Mouse (Mus musculus) limb, embryonic 13.5 days (tissue): ENCODE results near the gene Prame. TPM values are rescaled to one million over a fixed set of nuclear protein-coding genes. Genes with fewer than 3 reads are reported as not detected.
"Not testable (repeated sequence)": the region's sequence is repeated elsewhere in the genome, so short reads cannot be mapped to it uniquely, and the experiment has no call there.

Experiments
- ATAC-seq: fragments of 200-750 bp; cut with Nextera tagmentation; 2 replicates; pipeline ENCODE4 v1.8.0; 2017; ENCODE audit warnings: low read depth, moderate number of reproducible peaks, moderate TSS enrichment; ENCODE audit not compliant: low FRiP score
- H3K27ac ChIP-seq: fragments of 300-500 bp; sonication (generic); 2 replicates; pipeline ENCODE4 v1.5.1; 2015; ENCODE audit warnings: inconsistent platforms, mild to moderate bottlenecking, moderate library complexity
- H3K27me3 ChIP-seq: fragments of 300-500 bp; sonication (generic); 2 replicates; pipeline ENCODE4 v1.6.1; 2015; ENCODE audit warnings: mild to moderate bottlenecking, inconsistent platforms
- H3K36me3 ChIP-seq: fragments of 300-500 bp; sonication (generic); 2 replicates; pipeline ENCODE4 v1.6.1; 2015; ENCODE audit warnings: inconsistent platforms, mild to moderate bottlenecking, moderate library complexity
- H3K4me1 ChIP-seq: fragments of 300-500 bp; sonication (generic); 2 replicates; pipeline ENCODE4 v1.6.1; 2015; ENCODE audit warnings: inconsistent platforms
- H3K4me2 ChIP-seq: fragments of 300-500 bp; sonication (generic); replicated peaks from 2 replicates; pipeline ENCODE4 v1.6.1; 2015; ENCODE audit warnings: inconsistent platforms, mild to moderate bottlenecking, moderate library complexity
- H3K4me3 ChIP-seq: fragments of 300-500 bp; sonication (generic); 2 replicates; pipeline ENCODE4 v1.5.1; 2015; ENCODE audit warnings: moderate library complexity, mild to moderate bottlenecking, inconsistent platforms
- H3K9ac ChIP-seq: fragments of 300-500 bp; sonication (generic); 2 replicates; pipeline ENCODE4 v1.6.1; 2015; ENCODE audit warnings: mild to moderate bottlenecking, inconsistent platforms
- H3K9me3 ChIP-seq: fragments of 300-500 bp; sonication (generic); 2 replicates; pipeline ENCODE4 v1.6.1; 2016; ENCODE audit warnings: inconsistent platforms
- WGBS: fragments of 180-500 bp; shearing (Covaris S2); methylation state at CpG from one replicate; pipeline ENCODE4 v1.1.7; 2015; 5-methylcytosine and 5-hydroxymethylcytosine counted together
- polyA plus RNA-seq: library from polyadenylated mRNA; unstranded; fragments of >200 nt; fragmentation: Nextera tagmentation; extraction: Ambion mirVana; gene quantifications from 2 replicates; pipeline ENCODE4 v1.2.1, GENCODE M21; 2015

The Prame gene
- polyA plus RNA-seq: 0.11 and 0.22 TPM in 2 replicates

DNA sequence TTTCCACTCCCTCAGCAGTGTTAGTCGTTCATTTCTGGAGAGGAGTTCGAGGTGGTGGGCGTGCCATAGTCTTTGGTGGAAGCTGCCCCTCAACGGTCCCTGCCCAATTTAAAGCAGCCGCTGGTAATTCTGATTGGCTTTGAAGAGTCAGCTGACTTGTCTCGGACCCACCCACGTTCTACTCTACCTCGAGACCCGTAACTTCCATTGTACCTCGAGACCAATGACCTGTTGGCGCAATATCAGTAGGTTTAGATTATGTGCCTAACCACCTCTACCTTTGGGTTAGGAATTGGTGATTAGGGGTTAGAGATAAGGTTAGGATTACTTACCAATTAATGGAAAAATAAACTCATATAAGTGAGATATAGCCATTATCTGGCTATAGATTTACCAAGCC lies at the start of gene Prame:
Gene Prame, minus strand, starts transcription at position 101 of the 400 bp plus-strand sequence.
- WGBS: 92% methylated on average over 11 of the region's 11 CpGs
- Histone ChIP-seq H3K9ac (no peak within 1 kb of the TSS), H3K4me2 (no peak within 1 kb of the TSS), H3K4me1 (no peaks in the 10 kb centered on the region), H3K27me3 (no peaks in the 10 kb centered on the region), H3K27ac (no peak within 1 kb of the TSS), H3K36me3 (no peaks in the 10 kb centered on the region), H3K4me3 (no peak within 1 kb of the TSS), H3K9me3 (no peaks in the 10 kb centered on the region)
- ATAC-seq: no peak

DNA sequence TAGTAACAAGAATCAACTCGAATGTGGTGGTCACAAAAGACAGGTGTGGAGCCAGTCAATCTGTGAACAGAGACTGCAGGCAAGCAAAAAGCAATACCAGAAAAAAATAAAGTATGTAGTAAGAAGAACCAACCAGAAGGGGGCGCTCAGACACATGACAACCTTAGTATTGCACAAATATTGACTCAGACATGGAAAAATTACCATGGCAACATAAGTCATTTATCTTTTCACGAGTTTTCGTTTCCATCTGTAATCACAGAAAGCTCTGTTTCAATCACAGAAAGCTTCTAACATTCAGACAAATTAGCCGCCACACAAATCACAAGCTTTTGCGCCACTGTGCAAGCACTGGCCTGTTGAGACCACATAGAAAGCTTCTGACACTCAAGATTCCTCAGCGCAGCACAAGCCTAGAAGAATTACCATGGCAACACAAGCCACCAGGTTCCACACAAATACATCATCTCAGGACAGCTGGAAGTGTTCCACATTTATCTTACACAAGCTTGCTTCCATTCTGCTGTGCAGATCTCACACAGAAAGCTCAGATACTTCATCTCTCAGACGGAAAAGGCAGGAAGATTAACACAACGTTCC lies 24.8 kb upstream of the Prame start:
- Histone ChIP-seq H3K4me2 (no peak overlapping the region), H3K27ac (no peak overlapping the region), H3K27me3 (no peaks in the 10 kb centered on the region; the same call in 1 of the 2 replicates), H3K9ac (no peak overlapping the region), H3K4me3 (no peak overlapping the region), H3K9me3 (no peaks in the 10 kb centered on the region), H3K4me1 (no peaks in the 10 kb centered on the region), H3K36me3 (no peaks in the 10 kb centered on the region)
- 53% methylated on average over 9 of the region's 9 CpGs for WGBS
- ATAC-seq: no peak

GRCm38 (mm10) chrX:135601298-135602029 lies 26.0 kb downstream of the Prame start:
- WGBS: 65% methylated on average over 3 of the region's 3 CpGs
- H3K27ac ChIP-seq, H3K36me3 ChIP-seq, H3K4me3 ChIP-seq, H3K4me2 ChIP-seq, ATAC-seq, H3K4me1 ChIP-seq, H3K9ac ChIP-seq, H3K9me3 ChIP-seq, H3K27me3 ChIP-seq: not testable (repeated sequence)

- ATAC-seq: no peak
- WGBS: 95% methylated on average over 2 of the region's 2 CpGs
Measured at GRCm38 (mm10) chrX:135598677-135599076, 28.8 kb downstream of the Prame start, which contains the start of gene Nxf7. Nxf7 (minus strand) TSS chrX:135598777.

GRCm38 (mm10) chrX:135598096-135598495 lies 29.4 kb downstream of the Prame start:
- ATAC-seq: no peak

More at GRCm38 (mm10) chrX:135598677-135599076, 28.8 kb downstream of the Prame start, which contains the start of gene Nxf7:
- no peaks in the 10 kb centered on the region for H3K36me3 ChIP-seq
- no peak within 1 kb of the TSS for H3K27ac ChIP-seq
- H3K4me2 ChIP-seq: no peak within 1 kb of the TSS
- peaks cover 4% of the 10 kb centered on the region; the same call in 1 of the 2 replicates for H3K9me3 ChIP-seq
- no peak within 1 kb of the TSS for H3K4me3 ChIP-seq
- H3K4me1 ChIP-seq: no peaks in the 10 kb centered on the region
- no peak within 1 kb of the TSS for H3K9ac ChIP-seq
- no peaks in the 10 kb centered on the region for H3K27me3 ChIP-seq

GRCm38 (mm10) chrX:135576412-135576811 lies 51.1 kb downstream of the Prame start:
- Histone ChIP-seq H3K27me3 (peaks cover 12% of the 10 kb centered on the region; the same call in 1 of the 2 replicates), H3K36me3 (no peaks in the 10 kb centered on the region), H3K9me3 (no peaks in the 10 kb centered on the region), H3K4me3 (no peak overlapping the region), H3K4me1 (no peaks in the 10 kb centered on the region), H3K4me2 (no peak overlapping the region), H3K9ac (no peak overlapping the region), H3K27ac (no peak overlapping the region)
- no peak for ATAC-seq
- WGBS: 67% methylated on average over 1 of the region's 1 CpGs

More at GRCm38 (mm10) chrX:135598096-135598495, 29.4 kb downstream of the Prame start:
- Histone ChIP-seq H3K27me3 (no peaks in the 10 kb centered on the region), H3K9ac (no peak overlapping the region), H3K9me3 (peaks cover 4% of the 10 kb centered on the region; the same call in 1 of the 2 replicates), H3K4me1 (no peaks in the 10 kb centered on the region), H3K27ac (no peak overlapping the region), H3K36me3 (no peaks in the 10 kb centered on the region), H3K4me3 (no peak overlapping the region), H3K4me2 (no peak overlapping the region)
- 78% methylated on average over 13 of the region's 13 CpGs for WGBS

DNA sequence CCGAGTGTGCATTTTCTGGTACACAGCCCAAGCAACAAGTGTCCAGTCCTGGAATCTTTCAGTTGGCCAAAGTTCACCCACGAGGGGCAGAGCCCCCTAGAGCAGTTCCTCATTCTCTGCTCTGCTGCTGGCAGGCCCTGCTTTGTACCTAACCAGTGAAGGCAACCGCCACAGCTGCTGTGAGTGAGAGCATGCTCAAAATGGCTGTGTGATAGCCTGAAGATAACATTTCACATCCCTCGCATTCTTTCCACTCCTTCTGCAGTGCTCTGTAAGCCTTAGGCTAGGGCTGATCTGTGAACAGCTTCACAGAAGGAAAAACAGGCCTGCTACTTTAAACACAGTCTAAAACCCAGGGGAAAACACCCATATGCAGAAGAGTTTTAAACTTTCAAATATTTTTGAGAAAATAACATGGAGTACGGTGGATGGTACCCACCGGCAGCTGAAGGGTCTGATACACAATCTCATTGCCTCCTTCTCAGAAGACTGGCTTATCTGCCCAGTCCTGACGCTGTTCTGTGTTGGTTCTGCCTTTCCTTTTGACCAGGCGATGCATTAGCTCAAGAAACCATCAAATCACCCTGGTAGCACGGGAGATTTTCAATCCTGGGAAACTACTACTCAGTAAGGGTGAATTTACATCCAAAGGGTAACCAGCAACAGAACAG lies 52.4 kb downstream of the Prame start:
- H3K4me1 ChIP-seq, H3K4me3 ChIP-seq, H3K4me2 ChIP-seq, H3K9ac ChIP-seq, ATAC-seq, H3K36me3 ChIP-seq, H3K27ac ChIP-seq, H3K9me3 ChIP-seq: not testable (repeated sequence)
- H3K27me3 ChIP-seq: peaks cover 12% of the 10 kb centered on the region; the same call in 1 of the 2 replicates
- WGBS: 76% methylated on average over 9 of the region's 9 CpGs

DNA sequence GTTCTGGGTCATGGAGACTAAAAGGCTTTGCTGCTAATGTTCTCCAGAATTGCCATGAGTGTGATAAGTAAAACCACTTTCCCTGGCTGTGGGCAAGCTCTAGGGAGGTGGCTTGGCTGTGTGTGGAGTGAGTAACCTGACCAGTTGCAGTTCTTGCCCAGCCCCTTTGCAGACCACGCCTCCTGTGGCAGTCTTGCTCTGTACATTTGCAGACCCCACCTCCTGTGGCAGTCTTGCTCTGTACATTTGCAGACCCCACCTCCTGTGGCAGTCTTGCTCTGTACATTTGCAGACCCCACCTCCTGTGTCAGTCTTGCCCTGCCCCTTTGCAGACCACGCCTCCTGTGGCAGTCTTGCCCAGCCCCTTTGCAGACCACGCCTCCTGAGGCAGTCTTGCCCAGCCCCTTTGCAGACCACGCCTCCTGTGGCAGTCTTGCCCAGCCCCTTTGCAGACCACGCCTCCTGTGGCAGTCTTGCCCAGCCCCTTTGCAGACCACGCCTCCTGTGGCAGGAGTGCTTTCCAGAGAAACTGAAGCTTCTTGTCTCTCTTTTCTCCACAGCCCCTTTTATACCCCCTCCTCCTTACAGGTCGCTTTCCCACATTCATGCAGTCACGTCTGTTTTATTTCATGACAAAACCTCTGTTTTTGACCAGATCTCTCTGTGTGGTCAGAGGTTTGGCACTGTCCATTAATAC lies 53.1 kb downstream of the Prame start:
- not testable (repeated sequence) for H3K27ac ChIP-seq, H3K36me3 ChIP-seq, H3K9me3 ChIP-seq, H3K9ac ChIP-seq, H3K4me1 ChIP-seq, H3K4me3 ChIP-seq, H3K4me2 ChIP-seq
- 0 out of 2 replicates have a peak, but pooled peaks have one; percentile 32 for ATAC-seq
- H3K27me3 ChIP-seq: peaks cover 12% of the 10 kb centered on the region; the same call in 1 of the 2 replicates
- 17% methylated on average over 8 of the region's 8 CpGs for WGBS

- H3K4me3 ChIP-seq, H3K27ac ChIP-seq, H3K36me3 ChIP-seq, H3K9ac ChIP-seq, H3K9me3 ChIP-seq, H3K4me2 ChIP-seq, H3K27me3 ChIP-seq, H3K4me1 ChIP-seq: not testable (repeated sequence)
- WGBS: 20% methylated on average over 1 of the region's 2 CpGs
- ATAC-seq: peak; percentile 67; the same call in 1 of the 2 replicates
Measured at GRCm38 (mm10) chrX:135569467-135569866, 58.0 kb downstream of the Prame start.

DNA sequence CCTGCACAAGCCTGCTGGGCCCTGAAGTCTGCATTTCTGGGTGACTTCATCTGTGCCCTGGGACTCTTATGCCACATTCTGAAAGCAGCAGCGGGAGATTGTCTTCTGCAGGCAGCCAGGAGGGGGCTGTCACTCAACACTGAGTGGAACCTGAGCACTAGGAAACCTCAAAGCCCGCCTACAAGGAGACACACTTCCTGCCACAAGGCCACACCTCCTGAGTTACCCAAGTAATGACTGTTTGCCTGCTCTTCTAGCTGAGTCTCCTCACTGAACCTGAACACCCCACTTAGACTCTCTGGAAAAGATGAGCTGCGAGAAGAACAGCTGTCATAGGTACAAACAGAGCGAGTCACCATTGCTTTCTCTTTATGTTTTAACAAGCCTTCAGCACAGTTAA lies 62.6 kb downstream of the Prame start:
- H3K4me1 ChIP-seq, H3K4me3 ChIP-seq, H3K4me2 ChIP-seq, H3K36me3 ChIP-seq, ATAC-seq, H3K27me3 ChIP-seq, H3K9ac ChIP-seq, H3K27ac ChIP-seq, H3K9me3 ChIP-seq: not testable (repeated sequence)
- WGBS: 56% methylated on average over 4 of the region's 4 CpGs
